Mouse (Mus musculus) regulatory T cell (primary cell): ENCODE data around the gene Akr1b3.

ENCODE experiments used
- in situ Hi-C: fragments of 300-600 bp; cut with MboI, MseI; formaldehyde crosslinking; loops from one replicate; pipeline ENCODE4 v1.15.1; 2025; ENCODE audit warnings: high pct_unique_total_duplicates

The Akr1b3 gene

DNA sequence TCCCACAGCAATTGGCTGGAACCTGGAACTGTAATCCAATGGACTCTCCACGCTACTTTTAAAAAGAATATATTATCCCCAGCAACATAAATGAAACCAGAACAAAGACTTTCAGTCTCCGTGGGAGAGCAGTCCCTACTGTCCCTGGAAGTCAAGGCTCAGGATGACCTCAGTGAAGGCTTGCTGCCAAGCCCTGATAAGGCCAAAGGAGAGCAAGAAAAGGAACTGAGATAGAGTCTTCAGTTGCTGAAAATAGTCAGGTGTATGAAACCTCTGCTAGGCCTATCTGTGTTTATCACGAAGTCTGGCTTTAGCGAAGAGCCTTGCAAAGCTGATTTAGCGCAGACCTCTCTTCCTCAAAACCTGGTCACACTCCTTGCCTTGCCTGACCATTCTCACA is 14.1 kb upstream of the Akr1b3 start:
- in situ Hi-C loops, result no loop called here

DNA sequence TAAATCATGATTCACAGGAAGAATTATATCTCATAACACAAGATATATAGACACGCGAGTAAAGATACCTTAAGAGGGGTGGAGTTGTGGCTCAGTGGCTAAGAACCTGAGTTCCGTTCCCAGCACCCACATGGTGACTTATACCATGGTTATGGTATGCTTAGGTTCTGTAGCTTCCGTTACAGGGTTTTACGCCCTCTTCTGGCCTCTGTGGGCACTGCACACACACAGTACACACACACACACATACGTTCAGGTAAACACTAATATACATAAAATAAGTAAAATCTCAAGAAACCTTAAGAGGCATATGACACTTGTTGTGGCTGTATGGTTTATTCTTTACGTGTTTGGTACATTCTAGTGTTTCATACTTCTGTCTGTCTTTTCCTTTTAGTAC is 4.8 kb upstream of the Akr1b3 start:
- in situ Hi-C loops, result no loop called here

DNA sequence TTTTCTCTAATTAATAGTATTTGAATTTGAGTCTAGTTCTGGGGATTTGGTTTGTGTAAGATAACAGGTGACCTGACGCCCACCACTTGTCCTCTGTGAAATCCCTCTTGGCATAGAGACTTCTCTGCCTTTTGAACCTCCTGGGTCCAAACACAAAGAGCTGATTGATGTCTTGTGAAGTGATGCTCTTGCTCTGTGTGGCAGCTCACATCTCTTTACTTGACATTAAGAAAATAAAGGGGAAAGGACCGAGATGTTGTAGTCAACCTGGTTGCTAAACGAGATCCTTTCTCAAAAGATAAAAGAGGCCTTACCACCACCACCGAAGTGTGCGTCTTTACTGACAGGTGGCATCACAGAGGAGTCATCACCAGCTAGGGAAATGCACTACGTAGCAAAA is 1.4 kb upstream of the Akr1b3 start:
- in situ Hi-C loops, result no loop called here

DNA sequence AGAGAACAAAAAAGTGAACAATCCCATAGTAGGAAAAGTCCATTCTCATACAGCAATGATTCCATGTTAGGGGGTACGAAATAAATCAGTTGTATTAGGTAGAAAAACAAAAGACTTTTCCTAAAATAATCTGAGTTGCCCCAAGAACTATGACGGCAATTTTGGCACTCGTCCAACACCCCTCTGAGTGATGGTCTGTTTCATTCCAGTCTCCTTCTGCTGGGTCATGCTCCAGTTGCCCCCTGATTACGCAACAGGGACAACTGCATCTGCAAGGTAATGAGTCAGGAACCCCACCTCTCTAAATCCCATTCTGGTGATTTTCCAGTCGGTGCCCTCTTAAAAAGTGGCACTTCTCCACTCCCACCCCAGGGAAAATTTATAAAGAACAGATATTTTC is 894 bp upstream of the Akr1b3 start:
- in situ Hi-C loops, result no loop called here

DNA sequence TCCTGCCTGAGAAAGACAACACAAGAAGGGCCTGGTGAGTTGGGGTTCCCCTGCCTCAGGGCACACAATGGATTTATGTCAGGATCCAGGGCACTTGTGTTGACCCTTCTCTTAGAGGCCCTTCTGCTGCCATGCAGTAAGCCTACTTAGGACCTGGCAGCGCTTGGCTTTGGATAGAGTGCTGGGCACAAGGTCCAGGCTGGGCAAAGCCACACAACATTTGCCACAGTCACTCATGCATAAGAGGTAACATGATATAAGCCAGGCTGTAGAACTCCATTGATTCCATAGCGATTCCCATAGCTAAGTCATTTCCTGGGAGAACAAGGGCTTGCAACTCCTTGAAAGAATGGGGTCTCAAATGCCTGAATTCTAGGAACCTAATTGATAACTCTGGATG is 3.4 kb downstream of the Akr1b3 start:
- in situ Hi-C loops, result no loop called here

DNA sequence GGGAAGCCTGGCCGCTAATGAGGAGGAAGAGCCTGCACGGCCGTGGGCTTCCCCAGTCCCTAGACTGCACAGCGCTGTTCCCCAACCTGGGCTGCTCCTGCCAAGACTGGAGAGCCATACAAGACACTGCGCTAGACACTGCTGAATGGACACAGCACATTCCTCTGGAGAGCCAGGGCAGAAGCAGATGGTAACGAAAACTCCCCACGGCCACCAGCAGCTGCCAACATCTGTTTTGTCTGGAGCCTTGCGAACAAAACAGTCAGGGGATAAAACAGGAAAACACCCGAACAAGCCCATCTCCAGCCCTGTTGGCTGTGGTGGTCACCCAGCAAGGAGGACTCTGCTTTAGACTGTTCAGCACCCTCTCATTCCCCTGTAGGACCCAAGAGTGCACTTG is 3.9 kb downstream of the Akr1b3 start:
- in situ Hi-C loops, result no loop called here

DNA sequence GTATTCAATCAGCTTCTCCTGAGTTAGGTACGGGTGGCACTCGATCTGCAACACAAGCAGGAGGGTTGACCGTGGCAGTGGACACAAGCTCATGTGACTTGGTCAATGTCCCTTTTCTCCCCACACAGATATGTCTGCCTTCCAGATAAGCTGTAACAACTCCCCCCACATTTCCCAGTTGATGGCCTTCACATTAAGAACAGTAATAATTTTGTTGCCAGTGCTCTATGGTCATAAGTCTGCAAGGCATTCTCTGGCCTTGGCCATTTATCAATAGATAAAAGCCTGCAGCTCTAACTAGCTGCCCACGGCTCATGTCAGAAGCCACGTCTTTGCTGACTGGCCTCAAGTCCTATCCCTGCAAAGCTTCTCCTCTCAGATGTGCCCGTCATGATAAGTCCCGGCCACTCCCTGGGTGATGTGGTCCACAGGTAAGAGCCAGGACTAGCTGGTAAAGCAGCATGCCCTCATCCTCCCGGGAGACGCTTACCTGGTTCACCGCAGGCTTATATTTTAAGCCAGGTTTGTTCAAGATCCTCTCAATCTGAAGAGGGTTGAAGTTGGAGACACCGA is 7.2 kb downstream of the Akr1b3 start:
- in situ Hi-C loops, result no loop called here

DNA sequence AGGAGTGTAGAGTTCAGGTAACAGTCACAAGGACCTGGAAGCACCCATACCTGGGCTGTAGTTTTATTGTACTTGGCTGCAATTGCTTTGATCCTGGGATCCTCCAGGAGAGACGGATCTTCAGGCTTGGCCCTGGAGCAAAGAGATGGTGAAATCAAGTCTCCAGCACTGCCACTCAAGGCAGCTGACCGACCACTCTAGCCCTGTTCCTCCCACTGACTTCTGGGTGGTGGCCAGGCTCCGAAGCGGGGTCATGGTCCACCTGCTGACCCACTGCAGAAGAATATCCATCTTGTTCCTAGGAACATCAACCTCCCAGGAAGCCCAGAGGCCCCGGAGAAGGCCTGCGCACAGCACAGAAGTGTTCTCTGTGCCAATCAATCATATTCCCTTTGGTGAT is 7.8 kb downstream of the Akr1b3 start:
- in situ Hi-C loops, result no loop called here

DNA sequence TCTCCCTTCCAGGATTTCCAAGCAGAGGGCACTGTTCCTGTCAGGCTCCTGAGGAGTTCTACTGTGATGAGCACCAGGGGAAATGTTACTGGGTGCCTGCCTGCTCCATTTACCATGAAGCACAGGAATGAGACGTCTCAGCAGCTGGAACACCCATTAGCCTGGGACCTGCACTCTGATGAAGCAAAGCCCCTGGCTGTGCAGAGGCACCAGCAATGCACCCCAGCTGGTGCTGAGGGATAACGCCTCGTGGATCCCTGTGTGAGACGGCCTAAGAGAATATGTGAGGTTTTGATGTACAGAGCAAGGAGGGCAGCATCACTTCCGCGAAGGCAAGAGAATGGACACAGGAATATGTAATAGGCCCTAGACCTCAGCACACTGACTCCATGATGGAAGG is 10.5 kb downstream of the Akr1b3 start:
- in situ Hi-C loops, result no loop called here

DNA sequence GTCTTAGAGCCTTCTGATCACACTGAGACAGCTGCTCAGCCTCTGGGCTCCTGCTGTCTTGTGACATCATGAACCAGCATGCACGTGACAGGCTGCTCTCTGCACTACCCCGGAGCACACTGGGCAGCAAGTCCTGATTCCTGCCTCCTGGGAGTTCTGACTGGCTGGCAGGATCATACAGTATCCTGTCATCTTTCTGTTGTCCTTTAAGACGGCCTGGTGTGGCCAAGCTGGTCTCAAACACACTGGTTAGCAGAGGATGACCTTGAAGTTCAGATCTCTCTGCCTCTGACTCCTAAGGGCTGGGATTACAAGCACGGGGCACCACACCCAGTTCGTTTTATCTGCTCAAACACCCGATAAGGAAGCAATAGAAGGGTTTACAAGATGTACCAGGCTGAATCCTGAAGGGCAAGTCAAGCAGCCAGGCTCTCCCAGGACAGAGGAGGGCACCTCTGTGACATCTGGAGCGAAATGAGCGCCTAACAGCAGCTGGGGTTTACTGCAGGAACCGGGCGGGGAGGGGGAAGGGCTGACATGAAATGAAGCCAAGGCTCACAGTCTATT is 12.5 kb downstream of the Akr1b3 start:
- in situ Hi-C loops, result no loop called here

DNA sequence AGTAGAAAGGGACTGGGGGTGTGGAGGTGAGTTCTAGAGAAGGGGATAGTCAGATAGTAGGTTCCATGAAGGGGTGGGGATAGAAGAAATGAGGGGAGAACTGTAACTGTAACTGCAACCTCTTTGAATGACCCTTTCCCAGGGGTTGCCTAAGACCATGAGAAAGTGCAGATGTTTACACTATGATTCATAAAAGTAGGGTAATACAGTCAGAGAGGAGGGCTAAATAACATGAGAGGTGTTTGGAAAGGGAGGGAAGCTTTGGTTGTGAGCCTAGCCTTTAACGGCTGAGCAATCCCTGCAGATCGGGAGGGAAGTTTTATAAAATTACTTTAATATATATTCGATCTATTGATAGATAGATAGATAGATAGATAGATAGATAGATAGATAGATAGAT is 20.2 kb downstream of the Akr1b3 start:
- in situ Hi-C loops, result loop anchor here (10.0 kb wide), 1 partner anchor 48 kb away; no protein-coding TSS in a partner anchor

DNA sequence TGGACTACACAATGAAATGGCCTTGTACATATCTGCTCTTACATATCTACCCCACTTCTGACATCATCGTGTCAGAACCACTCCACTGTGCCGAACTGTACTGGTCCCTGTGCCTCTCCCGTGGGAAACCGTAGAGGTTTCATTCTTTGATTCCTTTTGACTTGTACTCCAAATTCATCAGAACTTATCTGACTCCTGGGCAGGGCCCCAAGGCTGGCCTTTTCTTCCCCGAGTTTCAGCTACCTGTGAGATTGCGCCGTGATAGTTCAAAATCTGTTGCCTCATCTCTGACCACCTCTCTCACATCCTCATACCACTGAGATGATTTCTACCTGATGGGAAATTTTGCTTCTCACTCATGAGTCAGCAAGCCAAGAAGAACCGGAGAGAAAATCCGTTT is 21.8 kb downstream of the Akr1b3 start:
- in situ Hi-C loops, result loop anchor here (10.0 kb wide), 1 partner anchor 49 kb away; no protein-coding TSS in a partner anchor

DNA sequence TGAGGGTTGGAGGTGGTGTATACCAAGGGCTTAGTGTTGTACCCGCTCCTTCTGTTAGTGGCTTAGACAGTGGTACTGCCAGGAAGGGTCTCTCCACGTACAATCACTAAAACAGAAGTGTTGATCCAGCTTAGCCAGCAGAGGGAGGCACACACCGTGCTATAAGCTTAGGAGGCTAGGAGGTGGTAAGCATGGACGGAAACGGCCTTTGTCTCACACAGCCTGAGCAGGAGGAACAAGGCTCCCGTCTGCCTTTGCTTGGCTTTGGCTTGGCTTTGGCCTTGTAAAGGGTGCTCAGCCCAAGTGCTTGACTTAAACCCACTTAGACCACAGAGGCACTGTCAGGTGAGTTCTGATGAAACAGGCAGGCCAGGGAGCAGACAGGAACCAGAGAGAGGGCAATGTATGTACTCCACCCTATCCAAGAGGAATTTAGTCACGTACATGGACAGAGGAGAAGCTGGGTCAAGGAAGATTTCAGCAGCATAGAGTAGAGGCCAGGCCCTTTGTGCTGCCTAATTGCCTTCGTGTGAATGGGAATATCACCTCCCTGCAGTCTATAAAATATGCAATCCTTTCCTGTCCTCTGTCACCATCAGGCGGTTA is 24.3 kb downstream of the Akr1b3 start:
- in situ Hi-C loops, result loop anchor here (5.0 to 10.0 kb wide), 3 partner anchors 52 to 464 kb away; no protein-coding TSS in a partner anchor

DNA sequence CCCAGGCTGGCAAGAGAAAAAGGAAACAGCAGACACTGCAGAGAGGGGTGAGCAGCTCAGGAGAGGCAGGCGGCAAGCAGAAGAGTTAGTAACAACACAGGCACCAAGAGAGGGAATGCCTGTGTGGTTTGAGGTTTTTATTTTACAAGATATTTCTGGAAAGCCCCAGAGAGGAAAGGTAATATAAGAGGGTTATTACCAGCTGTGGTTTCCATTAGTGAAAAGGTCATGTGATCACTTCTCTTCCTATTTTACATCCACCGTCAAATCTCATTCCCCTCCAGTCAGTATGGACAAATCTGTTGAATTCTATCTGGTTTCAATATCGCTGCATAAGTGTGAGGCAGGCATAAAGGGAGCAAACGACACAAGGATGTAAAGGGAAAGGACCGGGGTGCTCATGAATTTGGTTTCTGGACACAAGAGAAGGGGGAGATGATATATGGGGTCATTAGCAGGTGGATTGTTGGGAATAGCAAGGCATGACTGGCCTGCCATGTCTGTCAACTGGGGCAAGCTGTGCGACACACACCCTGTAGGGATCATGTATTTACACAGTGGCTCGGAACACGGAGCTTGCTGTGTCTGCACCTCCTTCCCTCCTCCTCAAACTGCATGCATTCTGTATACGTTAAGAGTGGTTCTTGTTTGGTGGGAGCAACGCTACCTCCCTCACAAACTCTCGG is 24.9 kb downstream of the Akr1b3 start:
- in situ Hi-C loops, result loop anchor here (5.0 to 10.0 kb wide), 3 partner anchors 52 to 465 kb away; no protein-coding TSS in a partner anchor

DNA sequence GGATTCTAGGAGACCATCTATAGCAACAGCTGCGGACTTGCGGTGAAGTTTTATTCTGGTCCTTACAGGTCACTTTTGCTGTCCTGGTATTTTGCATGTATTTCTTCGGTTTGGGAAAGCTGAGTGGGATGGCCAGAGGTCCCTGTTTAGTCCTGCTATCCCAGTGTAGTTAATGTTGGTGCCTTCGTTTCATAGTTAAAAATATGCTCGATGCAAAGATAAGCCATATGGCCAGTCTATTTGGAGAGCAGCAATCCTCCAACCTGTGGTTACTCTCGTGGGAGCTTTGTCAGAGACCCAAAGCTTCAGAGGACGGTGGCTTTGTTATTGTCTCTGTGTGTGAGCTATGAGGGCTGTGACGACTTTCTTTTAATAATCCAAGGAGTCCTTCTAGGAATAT is 26.6 kb downstream of the Akr1b3 start:
- in situ Hi-C loops, result loop anchor here (5.0 to 10.0 kb wide), 3 partner anchors 54 to 467 kb away; no protein-coding TSS in a partner anchor

DNA sequence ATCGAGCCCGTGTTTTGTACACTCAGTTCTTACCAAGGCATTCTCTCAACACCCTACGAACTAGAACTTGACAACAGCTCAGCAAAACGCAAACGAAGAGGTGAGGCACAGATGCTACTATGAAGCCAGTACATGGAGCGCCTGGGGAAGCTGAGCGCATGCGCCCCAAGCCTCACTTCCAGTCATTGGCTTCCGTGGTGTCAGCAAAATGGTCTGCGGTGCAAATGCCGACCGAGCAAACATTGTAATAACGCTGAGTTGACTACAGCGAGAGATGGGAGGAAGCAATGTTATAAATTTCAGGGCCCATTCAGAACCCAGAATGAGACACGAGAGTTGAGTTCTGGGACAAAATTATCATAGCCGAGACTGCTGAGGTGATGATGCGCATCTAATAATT is 27.2 kb downstream of the Akr1b3 start:
- in situ Hi-C loops, result loop anchor here (5.0 to 10.0 kb wide), 3 partner anchors 55 to 467 kb away; no protein-coding TSS in a partner anchor

DNA sequence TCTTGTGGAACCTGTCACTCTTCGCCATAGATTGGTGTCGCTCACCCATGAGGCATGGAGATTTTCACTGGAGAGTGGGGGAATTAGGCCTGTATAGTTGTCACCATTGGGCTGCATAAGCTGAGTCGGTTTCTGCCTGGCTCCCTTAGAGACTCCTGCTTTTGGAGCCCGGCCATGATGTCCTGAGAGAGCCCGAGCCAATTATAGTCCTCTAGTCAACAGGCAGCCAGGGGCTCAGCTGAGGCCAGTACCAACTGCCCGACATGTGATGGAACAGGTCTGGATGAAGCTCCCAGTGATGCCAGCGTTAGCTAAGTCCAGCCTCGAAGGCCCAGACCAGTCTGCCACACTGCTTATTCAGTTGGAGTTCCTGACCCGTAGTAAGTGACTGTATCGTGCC is 29.2 kb downstream of the Akr1b3 start:
- in situ Hi-C loops, result no loop called here

DNA sequence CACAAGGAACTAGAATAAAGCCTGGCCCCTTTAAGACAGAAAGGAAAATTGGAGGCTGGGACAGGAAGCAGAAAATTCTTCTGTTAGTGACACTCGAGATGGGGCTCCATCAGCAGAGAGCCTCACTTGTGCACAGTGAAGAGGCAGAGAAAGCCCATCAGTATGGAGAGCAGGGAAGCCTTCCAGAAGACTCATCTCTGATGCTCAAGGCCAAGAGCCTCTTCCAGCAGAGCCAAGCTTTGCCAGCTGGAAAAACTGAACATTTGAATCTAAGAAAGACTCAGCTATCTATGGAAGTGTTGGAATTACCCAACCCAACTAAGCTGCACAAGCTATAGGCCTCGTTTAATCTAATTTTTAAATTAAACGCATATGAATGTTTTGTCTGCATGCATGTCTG is 30.4 kb downstream of the Akr1b3 start:
- in situ Hi-C loops, result no loop called here

DNA sequence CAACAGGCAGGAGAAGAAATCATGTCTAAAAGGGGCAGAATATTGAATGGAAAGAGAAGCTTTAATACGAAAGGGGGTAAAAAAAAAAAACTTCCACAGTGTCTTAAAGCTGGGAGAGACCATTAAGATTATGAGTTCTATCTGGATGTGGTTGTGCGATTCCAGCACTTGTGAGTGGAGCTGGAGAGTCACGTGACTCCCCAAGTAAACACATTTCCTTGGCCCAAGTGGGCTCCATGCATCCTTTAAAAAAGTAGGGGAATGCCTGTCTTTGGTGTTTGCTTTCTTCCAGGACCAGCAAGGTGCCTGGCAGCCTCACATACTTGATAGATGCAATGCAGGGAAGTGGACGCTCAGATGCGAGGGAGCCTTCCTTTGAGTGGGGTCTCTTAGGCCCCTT is 38.9 kb downstream of the Akr1b3 start:
- in situ Hi-C loops, result loop anchor here (10.0 kb wide), 1 partner anchor 1024 kb away; no protein-coding TSS in a partner anchor

DNA sequence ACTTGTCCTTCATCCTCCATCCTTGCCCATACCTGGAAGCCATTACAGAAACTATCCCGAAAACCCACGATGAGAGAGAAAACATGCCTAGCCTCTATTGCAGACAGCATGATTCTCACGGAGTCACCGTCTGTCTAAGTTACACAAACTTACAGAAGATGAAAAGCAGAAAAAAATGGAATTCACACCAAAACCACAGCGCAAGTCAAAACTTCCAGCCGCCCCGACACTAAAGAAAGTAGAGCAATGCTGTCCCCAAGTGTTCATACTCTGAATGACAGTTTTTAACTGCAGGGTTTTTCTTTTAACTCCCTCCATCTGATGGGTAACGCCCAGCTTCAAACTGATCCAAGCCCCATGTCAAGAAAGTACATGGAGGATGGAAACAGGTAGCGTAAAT is 39.6 kb downstream of the Akr1b3 start:
- in situ Hi-C loops, result loop anchor here (10.0 kb wide), 1 partner anchor 1023 kb away; no protein-coding TSS in a partner anchor

DNA sequence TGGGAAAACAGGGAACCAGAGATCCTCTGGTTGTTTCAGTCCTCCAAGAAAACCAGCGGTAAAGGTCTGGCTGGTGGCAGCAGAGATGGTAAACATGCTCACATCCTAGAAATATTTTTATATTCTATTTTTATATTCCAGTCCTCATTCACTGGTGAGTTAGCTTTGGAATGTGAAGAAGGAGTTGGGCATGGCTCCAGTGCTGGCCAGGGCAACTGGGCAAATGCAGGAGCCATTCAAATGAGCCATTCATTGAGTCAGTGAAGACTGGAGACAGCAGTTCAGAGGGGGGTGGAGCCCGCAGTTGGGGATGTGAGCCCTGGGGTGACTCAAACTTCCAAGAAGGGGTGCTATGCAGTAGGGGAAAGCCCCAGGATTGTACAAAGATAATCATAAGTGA is 42.9 kb downstream of the Akr1b3 start:
- in situ Hi-C loops, result loop anchor here (5.0 to 10.0 kb wide), 2 partner anchors 77 to 1020 kb away; no protein-coding TSS in a partner anchor

DNA sequence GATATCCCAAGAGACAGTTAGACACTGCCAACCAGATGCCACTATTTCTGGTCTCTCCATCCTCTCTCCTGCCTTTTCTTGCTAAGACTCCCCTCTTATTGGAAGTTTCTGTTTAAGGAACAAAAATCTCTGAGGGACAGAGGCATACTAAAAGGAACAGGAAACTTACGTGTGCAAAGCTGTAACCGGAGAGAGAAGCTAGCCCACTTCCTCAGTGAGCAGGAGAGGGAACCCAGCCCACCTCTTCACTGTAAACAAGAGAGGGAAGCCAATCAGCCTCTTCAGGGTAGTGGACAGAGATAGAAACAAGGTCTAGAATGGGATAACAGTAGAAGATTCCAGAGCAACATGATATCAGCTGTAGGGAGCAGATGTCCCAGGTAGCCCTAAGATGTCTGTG is 44.2 kb downstream of the Akr1b3 start:
- in situ Hi-C loops, result loop anchor here (5.0 to 10.0 kb wide), 2 partner anchors 76 to 1018 kb away; no protein-coding TSS in a partner anchor
